Mouse (Mus musculus) forebrain, embryonic 11.5 days (tissue): ENCODE measurements at regions not wholly inside any gene's neighbourhood (a gene's known extent, or its start where the extent isn't known, plus 50 kb on each side); places are given as distances from the start of the nearest gene placed in this dataset.
A peak's percentile ranks its signal among the peaks of the same experiment; 100 is the strongest.

Source experiments
- ATAC-seq: fragments of 200-750 bp; cut with Nextera tagmentation; replicated peaks from 2 replicates; pipeline ENCODE4 v1.8.0; 2017; ENCODE audit warnings: moderate TSS enrichment; ENCODE audit not compliant: low FRiP score
- DNase-seq: peaks from one replicate; pipeline ENCODE4 v3.0.0-alpha.2; 2017; ENCODE audit warnings: low spot score
- H3K27ac ChIP-seq: fragments of 300-500 bp; sonication (generic); 2 replicates; pipeline ENCODE4 v1.5.1; 2014; ENCODE audit warnings: low read depth, low read length
- H3K27me3 ChIP-seq: fragments of 300-500 bp; sonication (generic); 2 replicates; pipeline ENCODE4 v1.6.1; 2014; ENCODE audit warnings: mild to moderate bottlenecking, low read length, mixed read lengths; ENCODE audit not compliant: control insufficient read depth, insufficient read depth
- H3K36me3 ChIP-seq: fragments of 300-500 bp; sonication (generic); 2 replicates; pipeline ENCODE4 v1.6.1; 2014; ENCODE audit warnings: mild to moderate bottlenecking, low read length, moderate library complexity, mixed read lengths; ENCODE audit not compliant: control insufficient read depth, insufficient read depth
- H3K4me1 ChIP-seq: fragments of 300-500 bp; sonication (generic); replicated peaks from 2 replicates; pipeline ENCODE4 v1.6.1; 2014; ENCODE audit warnings: low read length, mixed read lengths; ENCODE audit not compliant: control insufficient read depth, insufficient read depth
- H3K4me2 ChIP-seq: fragments of 300-500 bp; sonication (generic); 2 replicates; pipeline ENCODE4 v1.6.1; 2014; ENCODE audit warnings: low read depth, mild to moderate bottlenecking, low read length, moderate library complexity, mixed read lengths; ENCODE audit not compliant: severe bottlenecking
- H3K4me3 ChIP-seq: fragments of 300-500 bp; sonication (generic); 2 replicates; pipeline ENCODE4 v1.5.1; 2014; ENCODE audit warnings: low read depth, low read length
- H3K9ac ChIP-seq: fragments of 300-500 bp; sonication (generic); 2 replicates; pipeline ENCODE4 v1.6.1; 2014; ENCODE audit warnings: low read length
- H3K9me3 ChIP-seq: fragments of 300-500 bp; sonication (generic); 2 replicates; pipeline ENCODE4 v1.6.1; 2016; ENCODE audit warnings: low read length, mixed read lengths; ENCODE audit not compliant: control insufficient read depth
- WGBS: fragments of 180-500 bp; shearing (Covaris S2); extraction: QIAGEN DNeasy Blood & Tissue Kit; methylation state at CpG from one replicate; pipeline ENCODE4 v1.1.7; 2014; 5-methylcytosine and 5-hydroxymethylcytosine counted together

- Histone ChIP-seq H3K27ac (no peak overlapping the region), H3K9ac (no peak overlapping the region), H3K36me3 (no peaks in the 10 kb centered on the region), H3K4me1 (0 out of 2 replicates have a peak, but pooled peaks cover 9% of the 10 kb centered on the region), H3K9me3 (no peaks in the 10 kb centered on the region), H3K4me3 (no peak overlapping the region), H3K4me2 (no peak overlapping the region), H3K27me3 (no peaks in the 10 kb centered on the region)
- ATAC-seq = no peak
- DNase-seq = no peak
- 92% methylated on average over 4 of the region's 4 CpGs for WGBS
Measured at GRCm38 (mm10) chr19:32958791-32959190, 201.5 kb downstream of the Pten start.

GRCm38 (mm10) chr19:32959844-32960195, 202.5 kb downstream of the Pten start:
- Histone ChIP-seq H3K27me3 (no peaks in the 10 kb centered on the region), H3K36me3 (no peaks in the 10 kb centered on the region), H3K9ac (no peak overlapping the region), H3K4me1 (0 out of 2 replicates have a peak, but pooled peaks cover 9% of the 10 kb centered on the region), H3K9me3 (no peaks in the 10 kb centered on the region), H3K4me3 (no peak overlapping the region), H3K27ac (no peak overlapping the region), H3K4me2 (no peak overlapping the region)
- DNase-seq (no peak), ATAC-seq (no peak)
- WGBS = 61% methylated on average over 5 of the region's 5 CpGs

- H3K9me3 ChIP-seq = no peaks in the 10 kb centered on the region
- H3K27me3 ChIP-seq = no peaks in the 10 kb centered on the region
- ATAC-seq (no peak), DNase-seq (no peak)
- H3K36me3 ChIP-seq = no peaks in the 10 kb centered on the region
- WGBS = 62% methylated on average over 9 of the region's 9 CpGs
- H3K4me3 ChIP-seq = no peak overlapping the region
- no peak overlapping the region for H3K9ac ChIP-seq
- H3K27ac ChIP-seq = no peak overlapping the region
- H3K4me1 ChIP-seq = 0 out of 2 replicates have a peak, but pooled peaks cover 9% of the 10 kb centered on the region
- H3K4me2 ChIP-seq = no peak overlapping the region
Measured at GRCm38 (mm10) chr19:32960196-32960947, 203.1 kb downstream of the Pten start.

GRCm38 (mm10) chr19:32961525-32961924, 204.2 kb downstream of the Pten start:
- H3K27me3 ChIP-seq = no peaks in the 10 kb centered on the region
- 0 out of 2 replicates have a peak, but pooled peaks cover 2% of the 10 kb centered on the region for H3K4me1 ChIP-seq
- WGBS = 85% methylated on average over 5 of the region's 5 CpGs
- no peak overlapping the region for H3K27ac ChIP-seq
- H3K9ac ChIP-seq = no peak overlapping the region
- no peaks in the 10 kb centered on the region for H3K9me3 ChIP-seq
- DNase-seq (no peak), ATAC-seq (no peak)
- no peak overlapping the region for H3K4me3 ChIP-seq
- H3K36me3 ChIP-seq = no peaks in the 10 kb centered on the region
- H3K4me2 ChIP-seq = no peak overlapping the region

- H3K4me1 ChIP-seq = no peaks in the 10 kb centered on the region
- H3K27ac ChIP-seq = no peak overlapping the region
- no peaks in the 10 kb centered on the region for H3K36me3 ChIP-seq
- DNase-seq = no peak
- no peak overlapping the region for H3K9ac ChIP-seq
- no peak overlapping the region for H3K4me2 ChIP-seq
- H3K9me3 ChIP-seq = no peaks in the 10 kb centered on the region
- no peak overlapping the region for H3K4me3 ChIP-seq
- WGBS = 37% methylated on average over 1 of the region's 1 CpGs
- no peak for ATAC-seq
- H3K27me3 ChIP-seq = no peaks in the 10 kb centered on the region
Measured at GRCm38 (mm10) chr19:32963983-32964382, 206.7 kb downstream of the Pten start.

- Histone ChIP-seq H3K36me3 (no peaks in the 10 kb centered on the region), H3K4me3 (no peak overlapping the region), H3K9ac (no peak overlapping the region), H3K4me1 (no peaks in the 10 kb centered on the region), H3K9me3 (no peaks in the 10 kb centered on the region), H3K27me3 (no peaks in the 10 kb centered on the region), H3K27ac (no peak overlapping the region), H3K4me2 (no peak overlapping the region)
- ATAC-seq (no peak), DNase-seq (no peak)
- WGBS = 80% methylated on average over 2 of the region's 2 CpGs
Measured at GRCm38 (mm10) chr19:32965488-32965887, 208.2 kb downstream of the Pten start.

GRCm38 (mm10) chr19:32969213-32969776, 212.0 kb downstream of the Pten start:
- WGBS = 23% methylated on average over 7 of the region's 7 CpGs
- no peaks in the 10 kb centered on the region for H3K36me3 ChIP-seq
- peak; percentile 69 for ATAC-seq
- H3K9ac ChIP-seq = no peak overlapping the region
- DNase-seq = no peak
- no peak overlapping the region for H3K4me3 ChIP-seq
- no peaks in the 10 kb centered on the region for H3K27me3 ChIP-seq
- no peak overlapping the region for H3K4me2 ChIP-seq
- H3K4me1 ChIP-seq = no peaks in the 10 kb centered on the region
- H3K9me3 ChIP-seq = no peaks in the 10 kb centered on the region
- no peak overlapping the region for H3K27ac ChIP-seq

- no peak overlapping the region for H3K4me3 ChIP-seq
- H3K27me3 ChIP-seq = no peaks in the 10 kb centered on the region
- H3K4me2 ChIP-seq = no peak overlapping the region
- H3K27ac ChIP-seq = no peak overlapping the region
- no peaks in the 10 kb centered on the region for H3K4me1 ChIP-seq
- no peak for ATAC-seq
- DNase-seq = no peak
- WGBS = 92% methylated on average over 6 of the region's 6 CpGs
- no peaks in the 10 kb centered on the region for H3K9me3 ChIP-seq
- H3K9ac ChIP-seq = no peak overlapping the region
- no peaks in the 10 kb centered on the region for H3K36me3 ChIP-seq
Measured at GRCm38 (mm10) chr19:32972116-32972515, 214.8 kb downstream of the Pten start.

- H3K9me3 ChIP-seq = no peaks in the 10 kb centered on the region
- no peak overlapping the region for H3K4me2 ChIP-seq
- DNase-seq = no peak
- H3K4me3 ChIP-seq = no peak overlapping the region
- no peaks in the 10 kb centered on the region for H3K36me3 ChIP-seq
- H3K4me1 ChIP-seq = no peaks in the 10 kb centered on the region
- no peak overlapping the region for H3K27ac ChIP-seq
- H3K27me3 ChIP-seq = no peaks in the 10 kb centered on the region
- ATAC-seq = no peak
- H3K9ac ChIP-seq = no peak overlapping the region
- WGBS = 81% methylated on average over 3 of the region's 3 CpGs
Measured at GRCm38 (mm10) chr19:32973130-32973529, 215.8 kb downstream of the Pten start.
